Mouse (Mus musculus) forebrain, embryonic 12.5 days (tissue): ENCODE data around the gene Cuzd1. TPM values are rescaled to one million over a fixed set of nuclear protein-coding genes. Genes with fewer than 3 reads are reported as not detected.

ENCODE experiments used
- ATAC-seq: fragments of 200-750 bp; cut with Nextera tagmentation; 2 replicates; pipeline ENCODE4 v1.8.0; 2017; ENCODE audit warnings: moderate TSS enrichment; ENCODE audit not compliant: low FRiP score
- H3K27ac ChIP-seq: fragments of 300-500 bp; sonication (generic); 2 replicates; pipeline ENCODE4 v1.5.1; 2016; ENCODE audit warnings: mild to moderate bottlenecking
- H3K27me3 ChIP-seq: fragments of 300-500 bp; sonication (generic); 2 replicates; pipeline ENCODE4 v1.6.1; 2016; ENCODE audit warnings: mild to moderate bottlenecking
- H3K36me3 ChIP-seq: fragments of 300-500 bp; sonication (generic); replicated peaks from 2 replicates; pipeline ENCODE4 v1.6.1; 2016; ENCODE audit warnings: mild to moderate bottlenecking
- H3K4me1 ChIP-seq: fragments of 300-500 bp; sonication (generic); 2 replicates; pipeline ENCODE4 v1.6.1; 2016
- H3K4me2 ChIP-seq: fragments of 300-500 bp; sonication (generic); 2 replicates; pipeline ENCODE4 v1.6.1; 2016; ENCODE audit warnings: mild to moderate bottlenecking, moderate library complexity
- H3K4me3 ChIP-seq: fragments of 300-500 bp; sonication (generic); replicated peaks from 2 replicates; pipeline ENCODE4 v1.5.1; 2016; ENCODE audit warnings: mild to moderate bottlenecking
- H3K9ac ChIP-seq: fragments of 300-500 bp; sonication (generic); 2 replicates; pipeline ENCODE4 v1.6.1; 2016; ENCODE audit warnings: mild to moderate bottlenecking
- H3K9me3 ChIP-seq: fragments of 300-500 bp; sonication (generic); 2 replicates; pipeline ENCODE4 v1.6.1; 2016
- WGBS: fragments of 180-500 bp; shearing (Covaris S2); methylation state at CpG from one replicate; pipeline ENCODE4 v1.1.7; 2016; 5-methylcytosine and 5-hydroxymethylcytosine counted together
- polyA plus RNA-seq: library from polyadenylated mRNA; unstranded; fragments of >200 nt; fragmentation: Nextera tagmentation; extraction: Ambion mirVana; gene quantifications from 2 replicates; pipeline ENCODE4 v1.2.1, GENCODE M21; 2016

Gene Cuzd1
- polyA plus RNA-seq, 1 experiment from 2014 or later, result not detected

DNA sequence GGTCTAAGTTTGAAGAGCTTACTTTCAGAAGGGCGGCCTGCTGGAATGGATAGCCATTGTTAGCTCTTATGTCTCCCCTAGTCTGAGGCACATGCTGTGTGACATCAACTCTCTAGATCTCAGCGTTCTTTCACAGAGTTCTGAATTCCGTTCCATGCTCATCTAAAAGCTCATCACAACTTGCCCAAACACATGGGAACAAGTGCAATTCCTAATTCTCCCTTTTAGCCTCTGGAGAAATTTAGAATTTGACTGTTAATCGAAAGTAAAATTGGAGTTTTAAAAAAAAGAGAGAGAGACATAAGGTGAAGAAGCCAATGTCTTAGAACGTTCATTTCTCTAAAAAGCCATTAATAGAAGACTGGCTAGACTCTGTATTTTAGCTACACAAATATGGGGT is 7.3 kb upstream of the Cuzd1 start, which contains the start of gene Fam24b:
TSS of gene Fam24b (minus strand) at position 101 of the 400 bp plus-strand sequence.
- no peaks in the 10 kb centered on the region for H3K9me3 ChIP-seq
- no peak for ATAC-seq
- WGBS, result 93% methylated on average over 5 of the region's 5 CpGs

DNA sequence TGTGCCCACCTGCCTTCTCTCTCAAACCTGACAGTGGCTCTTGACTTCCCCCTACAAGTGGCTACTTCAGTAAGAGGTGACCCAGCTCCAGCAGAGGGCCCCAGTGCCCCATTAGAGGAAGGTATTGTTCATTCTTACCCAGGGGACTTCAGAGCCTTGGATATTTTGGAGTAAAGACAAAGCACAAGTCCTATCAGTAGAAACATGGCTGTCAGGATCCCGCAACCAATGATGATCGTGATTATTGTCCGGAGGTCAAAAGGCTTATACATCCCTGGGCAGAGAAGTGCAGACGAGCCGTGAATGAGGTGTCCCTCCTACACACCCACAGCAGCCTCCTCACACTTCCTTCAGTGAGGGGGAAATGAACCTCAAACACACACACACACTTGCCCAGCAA is 5.0 kb upstream of the Cuzd1 start:
- Histone ChIP-seq H3K9me3 (no peaks in the 10 kb centered on the region), H3K9ac (no peak overlapping the region), H3K36me3 (no peaks in the 10 kb centered on the region), H3K27ac (no peak overlapping the region), H3K4me1 (no peaks in the 10 kb centered on the region), H3K4me3 (no peak overlapping the region), H3K27me3 (no peaks in the 10 kb centered on the region), H3K4me2 (no peak overlapping the region)
- WGBS, result 86% methylated on average over 5 of the region's 5 CpGs
- ATAC-seq, result no peak

More for the DNA sequence above, 7.3 kb upstream of the Cuzd1 start, which contains the start of gene Fam24b:
- Histone ChIP-seq H3K4me3 (no peak within 1 kb of the TSS), H3K4me2 (no peak within 1 kb of the TSS), H3K4me1 (no peaks in the 10 kb centered on the region), H3K27ac (no peak within 1 kb of the TSS), H3K36me3 (no peaks in the 10 kb centered on the region), H3K27me3 (no peaks in the 10 kb centered on the region), H3K9ac (no peak within 1 kb of the TSS)

DNA sequence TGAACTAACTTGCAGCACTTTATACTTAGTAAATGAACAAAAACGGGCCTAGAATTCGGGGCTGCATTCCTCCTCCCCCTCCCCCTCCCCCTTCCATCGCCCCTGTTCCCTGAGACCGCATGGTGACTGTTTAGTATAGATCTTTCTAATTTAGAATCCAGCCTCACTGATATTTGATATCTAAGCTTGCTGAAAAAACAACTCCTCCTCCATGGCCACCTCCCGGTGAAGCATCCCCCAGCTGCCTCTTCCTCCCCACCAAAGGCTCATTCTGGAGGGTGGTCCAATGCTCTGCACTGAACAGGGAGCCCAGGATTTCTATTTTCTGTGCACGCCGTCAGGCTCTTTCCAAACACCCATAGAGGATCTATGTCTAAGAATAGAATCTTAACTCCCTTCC is 3.8 kb downstream of the Cuzd1 start:
- no peak overlapping the region for H3K4me3 ChIP-seq
- no peak overlapping the region for H3K27ac ChIP-seq
- H3K36me3 ChIP-seq, result no peaks in the 10 kb centered on the region
- no peak overlapping the region for H3K9ac ChIP-seq
- ATAC-seq, result no peak
- H3K9me3 ChIP-seq, result no peaks in the 10 kb centered on the region
- no peaks in the 10 kb centered on the region for H3K4me1 ChIP-seq
- 76% methylated on average over 6 of the region's 7 CpGs for WGBS
- no peaks in the 10 kb centered on the region for H3K27me3 ChIP-seq
- no peak overlapping the region for H3K4me2 ChIP-seq

DNA sequence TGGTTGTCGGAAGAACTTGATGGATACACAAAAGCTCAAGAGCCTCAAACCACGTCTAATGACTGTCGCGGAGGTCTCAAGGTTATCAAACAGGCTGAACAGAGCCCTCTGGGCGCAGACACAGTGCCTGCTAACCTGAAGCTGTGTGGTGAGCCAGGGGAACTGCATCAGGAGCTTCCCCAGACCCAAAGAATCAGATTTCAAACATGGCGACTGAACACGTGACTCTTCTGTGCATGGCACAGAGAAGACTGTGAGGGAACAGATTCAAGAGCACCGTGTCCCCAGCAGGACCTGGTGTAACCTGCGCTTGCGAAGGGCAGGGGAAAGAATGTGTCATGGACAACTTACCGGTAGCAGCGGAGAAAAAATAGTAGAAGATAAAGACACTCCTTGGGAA is 4.5 kb downstream of the Cuzd1 start:
- no peaks in the 10 kb centered on the region for H3K36me3 ChIP-seq
- H3K4me1 ChIP-seq, result no peaks in the 10 kb centered on the region
- H3K27me3 ChIP-seq, result no peaks in the 10 kb centered on the region
- no peak overlapping the region for H3K27ac ChIP-seq
- no peaks in the 10 kb centered on the region for H3K9me3 ChIP-seq
- no peak overlapping the region for H3K9ac ChIP-seq
- 76% methylated on average over 12 of the region's 12 CpGs for WGBS
- no peak overlapping the region for H3K4me2 ChIP-seq
- ATAC-seq, result no peak
- no peak overlapping the region for H3K4me3 ChIP-seq

DNA sequence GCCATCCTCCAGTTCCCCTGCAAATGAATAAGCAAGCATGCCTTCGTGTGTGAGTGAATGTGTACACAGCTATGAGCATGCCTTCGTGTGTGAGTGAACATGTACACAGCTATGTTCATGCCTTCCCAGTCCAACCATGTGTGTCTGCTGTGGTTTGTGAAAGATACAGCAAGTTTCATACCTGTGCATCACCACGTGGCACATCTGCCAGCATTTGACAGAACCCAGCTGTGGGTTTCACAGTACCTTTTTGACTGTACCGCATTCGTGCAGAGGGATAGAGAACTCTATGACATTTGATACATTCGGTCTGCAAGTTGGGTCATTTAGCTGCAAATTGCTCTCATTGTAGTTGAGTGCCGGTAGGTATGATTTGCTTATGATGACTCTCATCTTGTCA is 7.6 kb downstream of the Cuzd1 start:
- no peak overlapping the region for H3K4me2 ChIP-seq
- no peak overlapping the region for H3K27ac ChIP-seq
- H3K36me3 ChIP-seq, result no peaks in the 10 kb centered on the region
- no peaks in the 10 kb centered on the region for H3K9me3 ChIP-seq
- 84% methylated on average over 7 of the region's 7 CpGs for WGBS
- ATAC-seq, result no peak
- no peak overlapping the region for H3K9ac ChIP-seq
- no peaks in the 10 kb centered on the region for H3K4me1 ChIP-seq
- no peaks in the 10 kb centered on the region for H3K27me3 ChIP-seq
- H3K4me3 ChIP-seq, result no peak overlapping the region

DNA sequence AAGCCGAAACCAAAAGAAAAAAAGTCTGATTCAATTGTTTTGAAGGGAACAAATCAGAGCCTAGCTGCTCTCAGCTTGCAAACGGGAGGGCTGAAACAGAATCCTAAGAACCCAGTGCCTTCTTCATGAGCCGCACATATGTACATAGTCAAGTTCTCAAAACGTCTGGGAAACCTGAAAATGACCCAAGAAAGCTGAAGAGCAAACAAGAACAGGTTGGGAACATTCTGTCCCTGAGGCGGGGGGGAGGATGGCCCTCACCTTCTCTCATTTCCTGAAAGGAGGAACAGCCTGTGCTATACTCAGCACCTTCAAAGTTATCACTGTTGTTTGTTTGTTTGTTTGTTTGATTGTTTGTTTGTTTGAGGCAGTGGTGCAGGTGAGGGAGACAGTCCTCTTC is 15.4 kb downstream of the Cuzd1 start:
- Histone ChIP-seq H3K4me3 (no peak overlapping the region), H3K27ac (no peak overlapping the region), H3K4me2 (no peak overlapping the region), H3K9ac (no peak overlapping the region), H3K4me1 (no peaks in the 10 kb centered on the region), H3K27me3 (no peaks in the 10 kb centered on the region), H3K9me3 (no peaks in the 10 kb centered on the region), H3K36me3 (no peaks in the 10 kb centered on the region)
- 85% methylated on average over 5 of the region's 5 CpGs for WGBS
- no peak for ATAC-seq

DNA sequence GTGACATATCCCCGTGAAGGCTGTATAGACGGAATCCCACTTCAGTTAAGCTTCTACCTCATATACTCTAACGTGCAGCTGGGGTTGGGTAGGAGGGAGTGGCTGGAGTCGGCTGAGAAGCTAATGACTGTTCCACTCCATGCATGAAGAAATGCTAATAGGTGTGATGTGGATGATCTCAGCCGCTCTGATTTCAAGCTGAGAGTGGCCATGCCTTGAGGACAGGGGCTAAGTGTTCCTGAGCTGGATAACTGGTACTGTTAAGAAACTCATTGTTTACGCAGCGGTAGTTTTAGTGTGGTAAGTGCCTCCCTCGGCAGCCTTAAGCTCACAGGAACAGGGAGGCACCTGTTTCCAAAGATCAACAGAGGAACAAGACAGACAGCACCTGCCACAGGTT is 18.8 kb downstream of the Cuzd1 start:
- Histone ChIP-seq H3K27me3 (no peaks in the 10 kb centered on the region), H3K9me3 (no peaks in the 10 kb centered on the region), H3K9ac (no peak overlapping the region), H3K4me2 (no peak overlapping the region), H3K4me3 (no peak overlapping the region), H3K36me3 (no peaks in the 10 kb centered on the region), H3K27ac (no peak overlapping the region), H3K4me1 (no peaks in the 10 kb centered on the region)
- no peak for ATAC-seq
- WGBS, result 84% methylated on average over 8 of the region's 8 CpGs

DNA sequence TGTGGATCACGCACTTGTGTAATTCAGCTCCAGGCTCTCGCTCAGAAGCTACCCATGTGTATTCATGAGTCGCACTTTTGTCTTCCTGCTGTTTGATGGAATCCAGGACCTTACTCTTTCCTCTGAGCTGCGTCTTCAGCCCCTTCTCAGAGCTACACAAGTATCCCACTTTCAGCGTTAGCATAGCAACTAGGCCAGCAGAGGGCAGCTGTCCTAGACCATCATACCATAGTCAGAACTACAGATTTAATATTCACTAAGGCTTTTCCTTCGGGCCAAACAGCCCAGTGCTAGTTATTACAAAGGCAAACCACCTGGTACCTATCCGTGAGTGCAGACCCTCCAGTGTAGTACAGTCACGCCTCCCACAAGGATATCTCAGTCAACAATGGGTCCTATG is 24.9 kb downstream of the Cuzd1 start:
- Histone ChIP-seq H3K4me2 (no peak overlapping the region), H3K9me3 (no peaks in the 10 kb centered on the region), H3K27me3 (no peaks in the 10 kb centered on the region), H3K4me3 (no peak overlapping the region), H3K36me3 (no peaks in the 10 kb centered on the region), H3K27ac (no peak overlapping the region), H3K9ac (no peak overlapping the region), H3K4me1 (no peaks in the 10 kb centered on the region)
- 79% methylated on average over 8 of the region's 8 CpGs for WGBS
- ATAC-seq, result no peak

DNA sequence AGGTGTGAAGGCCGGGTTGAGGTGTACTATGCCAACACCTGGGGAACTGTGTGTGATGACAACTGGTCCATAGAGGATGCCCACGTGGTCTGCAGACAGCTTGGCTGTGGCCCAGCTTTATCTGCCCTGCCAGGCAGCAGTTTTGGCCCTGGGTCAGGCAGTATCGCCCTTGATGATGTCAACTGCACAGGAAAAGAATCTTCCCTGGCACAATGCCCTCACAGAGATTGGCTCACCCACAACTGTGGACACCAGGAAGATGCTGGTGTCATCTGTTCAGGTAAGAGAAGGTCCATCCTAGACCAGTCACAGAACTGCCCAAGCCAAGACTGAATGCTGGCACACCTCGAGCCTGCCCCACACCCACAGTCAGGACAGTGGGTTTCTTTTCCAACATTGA is 56.2 kb downstream of the Cuzd1 start:
- H3K4me2 ChIP-seq, result no peak overlapping the region
- no peak overlapping the region for H3K9ac ChIP-seq
- H3K27ac ChIP-seq, result no peak overlapping the region
- 75% methylated on average over 4 of the region's 4 CpGs for WGBS
- H3K4me3 ChIP-seq, result no peak overlapping the region
- H3K36me3 ChIP-seq, result no peaks in the 10 kb centered on the region
- no peak for ATAC-seq
- no peaks in the 10 kb centered on the region for H3K27me3 ChIP-seq
- H3K4me1 ChIP-seq, result no peaks in the 10 kb centered on the region
- H3K9me3 ChIP-seq, result no peaks in the 10 kb centered on the region

DNA sequence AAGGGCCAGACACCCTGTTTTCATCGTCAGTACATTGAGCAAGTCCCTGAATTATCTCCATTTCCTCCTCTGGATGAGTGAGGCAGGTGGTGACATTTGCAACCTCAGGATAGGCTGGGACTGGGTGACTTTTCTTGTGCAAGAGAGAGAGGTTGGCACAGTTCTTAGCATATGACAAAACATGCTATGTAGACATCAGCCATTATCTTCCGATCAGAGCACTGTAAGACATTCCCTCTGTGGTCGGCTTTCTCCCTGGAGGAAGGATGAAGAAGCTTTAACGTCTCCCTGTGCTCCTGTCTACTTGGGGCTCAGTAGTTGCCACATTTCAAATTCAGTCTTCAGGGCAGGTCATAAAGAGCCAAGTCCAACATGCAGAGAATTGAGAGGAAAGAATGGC is 57.8 kb downstream of the Cuzd1 start:
- H3K4me1 ChIP-seq, result no peaks in the 10 kb centered on the region
- WGBS, result 92% methylated on average over 4 of the region's 4 CpGs
- no peak overlapping the region for H3K4me2 ChIP-seq
- ATAC-seq, result no peak
- H3K27me3 ChIP-seq, result no peaks in the 10 kb centered on the region
- no peak overlapping the region for H3K4me3 ChIP-seq
- H3K9ac ChIP-seq, result no peak overlapping the region
- H3K27ac ChIP-seq, result no peak overlapping the region
- H3K9me3 ChIP-seq, result no peaks in the 10 kb centered on the region
- H3K36me3 ChIP-seq, result no peaks in the 10 kb centered on the region

DNA sequence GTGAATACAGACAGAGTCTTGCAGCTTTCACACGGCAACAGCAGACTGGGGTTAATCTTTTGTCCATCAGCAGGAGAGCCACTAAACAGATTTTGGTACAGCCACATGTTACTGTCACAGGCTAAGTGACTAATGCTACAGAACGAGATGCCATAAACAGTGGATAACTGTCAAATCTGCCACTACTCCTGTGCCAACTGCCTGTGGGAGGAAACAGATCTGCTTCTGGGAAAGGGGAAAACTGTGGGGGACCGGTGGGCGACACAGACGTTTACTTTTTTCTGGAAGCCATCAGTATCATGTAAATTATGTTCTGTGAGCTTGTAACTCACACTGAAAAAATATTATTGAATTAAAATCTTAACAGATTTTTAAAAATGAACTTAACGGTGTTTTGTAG is 61.1 kb downstream of the Cuzd1 start:
- H3K4me3 ChIP-seq, result no peak overlapping the region
- no peak for ATAC-seq
- H3K27me3 ChIP-seq, result no peaks in the 10 kb centered on the region
- H3K27ac ChIP-seq, result no peak overlapping the region
- H3K9me3 ChIP-seq, result no peaks in the 10 kb centered on the region
- 77% methylated on average over 6 of the region's 6 CpGs for WGBS
- H3K4me2 ChIP-seq, result no peak overlapping the region
- H3K4me1 ChIP-seq, result no peaks in the 10 kb centered on the region
- H3K36me3 ChIP-seq, result no peaks in the 10 kb centered on the region
- H3K9ac ChIP-seq, result no peak overlapping the region
